Mouse (Mus musculus) naive thymus-derived CD4-positive, alpha-beta T cell, adult 2 months (primary cell): Measurements from ENCODE around the gene Fam169a.
A peak's percentile ranks its signal among the peaks of the same experiment; 100 is the strongest.
"Not testable (repeated sequence)": the region's sequence is repeated elsewhere in the genome, so short reads cannot be mapped to it uniquely, and the experiment has no call there.

Source experiments
- DNase-seq: peaks from one replicate; pipeline ENCODE4 v3.0.0-alpha.2; 2011; ENCODE audit warnings: low read depth

Fam169a gene

GRCm38 (mm10) chr13:97080201-97080600, 13.1 kb downstream of the Fam169a start:
- DNase-seq = no peak

DNA sequence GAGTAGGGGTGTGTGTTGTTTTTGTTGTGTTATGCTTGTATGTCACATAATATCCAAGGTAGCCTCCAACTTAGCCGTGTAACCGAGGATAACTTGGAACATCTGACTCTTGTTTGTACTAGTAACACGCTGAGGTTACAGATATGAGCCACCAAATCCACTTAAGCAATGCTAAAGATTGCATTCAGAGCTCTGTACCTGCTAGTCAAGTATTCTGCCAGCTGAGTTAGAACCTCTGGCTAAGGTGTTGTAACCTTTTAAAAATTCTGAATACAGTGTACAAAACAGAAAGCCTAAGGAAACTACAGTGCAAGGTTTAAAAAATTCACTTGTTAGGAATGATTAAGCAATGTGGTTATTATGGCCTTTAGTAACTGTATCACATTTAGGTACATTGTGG, 13.5 kb downstream of the Fam169a start:
- no peak for DNase-seq

- no peak for DNase-seq
These were observed 15.3 kb downstream of the Fam169a start for GRCm38 (mm10) chr13:97082432-97082831.

DNA sequence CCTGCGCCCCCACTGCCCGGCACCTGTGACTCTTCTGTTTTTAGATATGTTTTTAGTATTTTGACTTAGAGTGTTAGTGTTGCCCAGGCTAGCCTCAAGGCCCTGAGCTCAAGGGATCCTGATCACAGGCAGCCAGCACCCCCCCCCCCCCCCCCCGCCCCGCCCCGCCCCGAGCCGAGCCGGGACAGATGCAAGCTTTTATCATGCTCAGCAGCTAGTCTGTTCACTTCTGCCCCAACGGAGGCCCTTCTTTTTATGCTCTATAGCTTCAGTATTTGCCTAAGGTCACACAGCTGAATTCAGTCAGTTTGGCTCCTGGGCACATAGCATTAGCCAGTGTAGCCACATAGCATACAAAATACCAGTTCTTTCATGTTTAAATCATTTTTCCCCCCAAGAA, 19.2 kb downstream of the Fam169a start:
- no peak for DNase-seq

GRCm38 (mm10) chr13:97087421-97087820, 20.3 kb downstream of the Fam169a start:
- no peak for DNase-seq

GRCm38 (mm10) chr13:97088183-97088582, 21.1 kb downstream of the Fam169a start:
- DNase-seq = no peak

- DNase-seq = no peak
These were observed 28.6 kb downstream of the Fam169a start for GRCm38 (mm10) chr13:97095726-97096125.

DNA sequence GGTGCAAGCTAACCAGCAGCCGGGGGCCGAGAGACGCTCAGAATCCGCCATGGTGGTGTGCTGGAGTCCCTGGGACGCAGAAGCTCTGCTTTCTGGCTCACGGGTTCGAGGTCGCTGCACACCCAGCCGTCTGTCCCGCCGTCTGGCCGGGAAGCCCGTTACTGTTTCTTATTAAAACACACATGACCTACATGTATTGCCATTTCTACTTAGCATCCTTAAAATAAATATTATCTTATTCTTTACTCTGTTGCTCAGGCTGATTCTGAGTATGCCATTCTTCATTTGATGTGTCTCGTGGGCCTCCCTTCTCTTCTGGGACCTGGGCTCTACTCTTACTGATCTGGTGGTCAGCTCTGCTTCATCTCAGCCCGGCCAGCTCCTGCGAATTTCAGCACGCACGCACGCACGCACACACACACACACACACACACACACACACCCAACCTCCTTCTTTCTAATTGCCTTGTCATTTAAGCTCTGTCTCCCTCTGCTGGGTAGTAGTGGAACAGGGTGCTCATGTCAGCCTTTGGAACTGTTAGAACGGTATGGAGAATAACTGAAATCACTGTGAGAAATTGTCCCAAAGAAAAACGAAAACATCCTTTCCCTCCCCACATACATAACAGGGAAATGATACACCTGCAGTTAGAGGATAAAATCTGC, 32.2 kb downstream of the Fam169a start, which contains the start of gene Gm6169:
Gene Gm6169 (minus strand): TSS at position 51 of the 666 bp plus-strand sequence.
- peak; percentile 24 for DNase-seq

DNA sequence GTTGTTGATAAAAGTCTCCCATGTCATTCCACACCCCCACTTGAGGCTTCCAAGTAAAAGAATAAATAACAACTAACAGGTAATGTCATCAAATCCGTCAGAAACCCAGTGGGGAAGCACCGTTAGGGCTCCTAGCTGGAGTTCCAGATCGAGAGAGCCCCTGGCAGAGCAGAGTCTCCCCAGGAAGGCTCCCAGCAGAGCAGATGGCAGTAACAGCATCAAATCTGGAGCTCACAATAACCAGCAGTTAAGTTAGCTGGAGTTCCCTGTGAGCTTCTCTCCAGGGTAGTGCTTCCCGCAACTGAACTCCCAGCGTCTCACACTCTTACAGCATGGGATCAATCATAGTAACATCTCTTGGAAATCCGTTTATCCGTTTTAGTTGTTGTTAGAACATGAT, 37.9 kb downstream of the Fam169a start:
- DNase-seq = no peak

DNA sequence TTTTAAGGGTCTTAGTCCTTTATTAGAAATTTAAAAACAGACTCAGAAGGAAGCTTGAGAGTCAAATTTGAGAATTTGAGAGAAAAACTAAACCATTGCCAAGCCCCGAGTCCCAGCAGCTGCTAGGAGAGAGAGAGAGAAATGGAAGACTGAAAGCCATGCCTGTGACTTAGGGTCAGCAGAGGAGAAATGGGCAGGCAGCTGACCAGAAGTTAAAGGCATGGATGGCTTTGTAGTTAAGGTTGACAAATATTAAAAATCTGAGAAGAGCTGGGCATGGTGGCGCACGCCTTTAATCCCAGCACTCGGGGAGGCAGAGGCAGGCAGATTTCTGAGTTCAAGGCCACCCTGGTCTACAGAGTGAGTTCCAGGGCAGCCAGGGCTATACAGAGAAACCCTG, 40.6 kb downstream of the Fam169a start:
- DNase-seq = not testable (repeated sequence)

GRCm38 (mm10) chr13:97109046-97109445, 42.0 kb downstream of the Fam169a start:
- DNase-seq = no peak

- no peak for DNase-seq
These were observed 54.3 kb downstream of the Fam169a start for GRCm38 (mm10) chr13:97121341-97121740.

GRCm38 (mm10) chr13:97129654-97130053, 62.6 kb downstream of the Fam169a start:
- not testable (repeated sequence) for DNase-seq

GRCm38 (mm10) chr13:97130413-97130812, 63.3 kb downstream of the Fam169a start:
- DNase-seq = not testable (repeated sequence)

DNA sequence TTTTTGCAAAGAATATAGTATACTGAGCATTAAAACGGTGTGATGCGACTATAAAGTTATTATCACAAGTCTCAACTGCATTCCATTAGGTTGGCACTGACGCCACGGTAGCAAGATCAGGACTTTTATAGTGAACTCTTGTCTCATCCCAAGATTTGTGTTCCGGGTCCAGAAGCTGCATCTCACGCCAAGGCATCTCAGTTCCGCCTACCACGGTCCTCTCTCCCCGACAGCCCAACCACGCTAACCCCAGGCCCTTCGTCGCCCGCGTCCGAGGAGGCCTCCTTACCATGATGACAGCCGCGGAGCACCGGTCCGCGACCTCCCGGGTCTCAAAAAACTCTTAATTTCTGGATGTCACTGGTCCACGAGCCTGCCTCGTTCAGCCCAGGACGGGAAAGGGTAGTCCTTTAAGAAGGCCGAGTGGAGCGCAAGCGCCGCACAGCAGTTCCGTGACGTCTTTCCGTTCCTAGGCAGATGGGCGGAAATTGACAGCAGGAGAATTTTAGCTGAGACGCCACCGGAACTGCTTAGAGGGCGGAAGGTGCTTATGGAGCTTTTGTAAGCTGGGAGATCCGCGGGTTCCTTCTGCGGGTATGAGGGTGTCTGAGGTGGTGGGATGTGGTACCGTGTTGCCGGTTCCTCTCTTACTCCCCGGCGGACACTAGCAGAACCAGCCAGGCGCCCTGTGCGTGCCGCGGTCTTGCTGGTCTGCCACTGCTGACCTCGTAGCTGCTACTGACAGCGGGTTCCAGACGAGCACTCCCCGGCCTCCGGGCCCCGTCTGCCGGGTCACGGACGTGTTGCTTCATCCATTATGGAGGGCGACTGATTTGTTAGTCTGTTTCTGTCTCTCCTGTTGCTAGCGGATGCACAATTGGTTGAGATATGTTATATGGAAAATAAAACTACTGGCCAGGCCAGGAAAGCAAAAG, 70.6 kb downstream of the Fam169a start, which contains the start of the genes Gfm2 and Nsa2:
Gene Gfm2 (plus strand): TSS at position 472 of the 935 bp plus-strand sequence.
Gene Nsa2 (minus strand): TSS at position 472 of the 935 bp plus-strand sequence.
- peak; percentile 95 for DNase-seq

GRCm38 (mm10) chr13:97138404-97138931, 71.4 kb downstream of the Fam169a start:
- peak; percentile 14 for DNase-seq

GRCm38 (mm10) chr13:97142321-97142720, 75.2 kb downstream of the Fam169a start:
- no peak for DNase-seq

GRCm38 (mm10) chr13:97145834-97146233, 78.7 kb downstream of the Fam169a start:
- peak; percentile 80 for DNase-seq

GRCm38 (mm10) chr13:97175520-97176264, 108.6 kb downstream of the Fam169a start:
- no peak for DNase-seq

DNA sequence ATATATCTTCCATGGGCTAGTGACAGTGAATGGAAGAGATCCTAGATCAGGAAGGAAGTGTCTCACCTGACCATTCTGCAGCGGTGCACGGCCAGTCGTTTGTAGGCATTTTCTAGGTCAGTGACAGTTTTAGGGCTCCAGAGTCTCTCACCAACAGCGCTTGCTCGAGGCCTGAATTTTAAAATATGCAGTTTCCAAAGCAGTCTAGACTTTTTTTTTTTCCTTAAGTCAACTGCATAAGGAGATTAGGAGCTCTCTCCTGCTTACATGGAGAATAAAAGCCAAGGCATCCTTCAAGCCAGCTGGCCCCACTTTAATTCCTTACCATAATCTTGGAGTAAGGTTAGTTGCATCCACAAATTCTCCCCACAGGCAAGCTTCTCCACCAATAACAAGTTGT, 109.6 kb downstream of the Fam169a start:
- DNase-seq = no peak

GRCm38 (mm10) chr13:97178943-97179342, 111.9 kb downstream of the Fam169a start:
- no peak for DNase-seq
